ENCODE assay signal across 8 mouse cellular contexts in genomic region chr9:45828291-45828963, GRCm38 (mm10). TPM values are rescaled to one million over a fixed set of nuclear protein-coding genes. Genes with fewer than 3 reads are reported as not detected.
A peak's percentile ranks its signal among the peaks of the same experiment; 100 is the strongest.
DNase-seq lines count a peak whose midpoint lies in the region; ATAC-seq and TF ChIP-seq lines count a peak whose summit lies in the region.

Gene Cep164 (minus strand): TSS chr9:45828691.

- peak within 1 kb of the TSS; percentile 90 for H3K4me3 ChIP-seq in E14TG2a.4 (replicated peaks; ENCODE audit: low read length)
- peak within 1 kb of the TSS; percentile 81 for H3K4me3 ChIP-seq in forebrain, embryonic 12.5 days (replicated peaks)
- peak within 1 kb of the TSS; percentile 80 for H3K4me3 ChIP-seq in heart, postnatal 0 days (ENCODE audit: low read depth, low read length)
- H3K4me3 ChIP-seq in liver, embryonic 16.5 days (ENCODE audit: low read depth, low read length): peak within 1 kb of the TSS; percentile 84
- H3K4me3 ChIP-seq in neural tube, embryonic 13.5 days: peak within 1 kb of the TSS; percentile 64
- peak within 1 kb of the TSS; percentile 96 for H3K4me3 ChIP-seq in testis, adult 2 months (ENCODE audit: control insufficient read depth, low read depth, low read length)

- TF ChIP-seq POLR2A in testis, adult 2 months (IDR thresholded peaks at IDR 0.05; ENCODE audit: control insufficient read depth, low read depth, low read length): peak; percentile 61; the same call in 1 of the 2 replicates

- peak within 1 kb of the TSS; percentile 84 for H3K4me2 ChIP-seq in forebrain, embryonic 12.5 days
- peak within 1 kb of the TSS; percentile 73 for H3K4me2 ChIP-seq in heart, postnatal 0 days (ENCODE audit: low read depth, low read length)
- H3K4me2 ChIP-seq in liver, embryonic 16.5 days (ENCODE audit: low read depth, low read length): peak within 1 kb of the TSS; percentile 89
- H3K4me2 ChIP-seq in neural tube, embryonic 13.5 days: peak within 1 kb of the TSS; percentile 85

- peak; percentile 80 for DNase-seq in c-Kit-positive CD71-positive TER-119-positive erythroid progenitor cells, embryonic 14.5 days (ENCODE audit: low spot score)
- DNase-seq in heart, postnatal 0 days (ENCODE audit: low spot score): peak; percentile 93
- peak; percentile 87 to 92 for DNase-seq in kidney, postnatal 4 days

- no peak for TF ChIP-seq CTCF in E14TG2a.4 (conservative IDR thresholded peaks at IDR 0.05; ENCODE audit: low read length)
- no peak for TF ChIP-seq CTCF in heart, postnatal 0 days (IDR thresholded peaks at IDR 0.05; ENCODE audit: low read depth)
- TF ChIP-seq CTCF in testis, adult 2 months (IDR thresholded peaks at IDR 0.05; ENCODE audit: control insufficient read depth, insufficient read depth, insufficient replicate concordance, low read depth, low read length): no peak

- H3K4me1 ChIP-seq in E14TG2a.4 (replicated peaks; ENCODE audit: low read depth, low read length): peaks cover 21% of the 10 kb centered on the region
- H3K4me1 ChIP-seq in forebrain, embryonic 12.5 days: peaks cover 13% of the 10 kb centered on the region
- peaks cover 5% of the 10 kb centered on the region for H3K4me1 ChIP-seq in heart, postnatal 0 days (ENCODE audit: control insufficient read depth, insufficient read depth)
- peaks cover 9% of the 10 kb centered on the region for H3K4me1 ChIP-seq in liver, embryonic 16.5 days (ENCODE audit: control insufficient read depth, low read depth, low read length)
- H3K4me1 ChIP-seq in neural tube, embryonic 13.5 days (replicated peaks): peaks cover 15% of the 10 kb centered on the region
- H3K4me1 ChIP-seq in testis, adult 2 months (ENCODE audit: control insufficient read depth, insufficient read depth, low read length): peaks cover 11% of the 10 kb centered on the region

- no peaks in the 10 kb centered on the region for H3K27me3 ChIP-seq in E14TG2a.4 (ENCODE audit: insufficient read depth, low read length)
- H3K27me3 ChIP-seq in forebrain, embryonic 12.5 days: no peaks in the 10 kb centered on the region
- no peaks in the 10 kb centered on the region for H3K27me3 ChIP-seq in heart, postnatal 0 days (ENCODE audit: control insufficient read depth, insufficient read depth, low read length)
- H3K27me3 ChIP-seq in liver, embryonic 16.5 days (ENCODE audit: control insufficient read depth, insufficient read depth, low read depth, low read length): no peaks in the 10 kb centered on the region
- H3K27me3 ChIP-seq in neural tube, embryonic 13.5 days: no peaks in the 10 kb centered on the region
- no peaks in the 10 kb centered on the region for H3K27me3 ChIP-seq in testis, adult 2 months (ENCODE audit: control insufficient read depth, insufficient read depth, low read length)

- peak; percentile 97 for ATAC-seq in forebrain, embryonic 12.5 days (ENCODE audit: low FRiP score)
- peak; percentile 96 for ATAC-seq in heart, postnatal 0 days (ENCODE audit: insufficient read depth, low read depth)
- peak; percentile 98 for ATAC-seq in liver, embryonic 16.5 days (ENCODE audit: low read depth)
- peak; percentile 97 for ATAC-seq in neural tube, embryonic 13.5 days (ENCODE audit: low read depth)

- no peak for TF ChIP-seq EP300 in heart, postnatal 0 days (IDR thresholded peaks at IDR 0.05; ENCODE audit: low read depth)

- peak within 1 kb of the TSS; percentile 78 for H3K9ac ChIP-seq in forebrain, embryonic 12.5 days
- H3K9ac ChIP-seq in heart, postnatal 0 days (replicated peaks; ENCODE audit: low read depth, low read length): peak within 1 kb of the TSS; percentile 57
- peak within 1 kb of the TSS; percentile 70 for H3K9ac ChIP-seq in liver, embryonic 16.5 days (ENCODE audit: low read depth, low read length)
- H3K9ac ChIP-seq in neural tube, embryonic 13.5 days: peak within 1 kb of the TSS; percentile 76

- peak within 1 kb of the TSS; percentile 48 for H3K27ac ChIP-seq in forebrain, embryonic 12.5 days
- peak within 1 kb of the TSS; percentile 70 for H3K27ac ChIP-seq in heart, postnatal 0 days (ENCODE audit: low read depth)
- no peak within 1 kb of the TSS for H3K27ac ChIP-seq in liver, embryonic 16.5 days (ENCODE audit: low read length)
- peak within 1 kb of the TSS; percentile 54 for H3K27ac ChIP-seq in neural tube, embryonic 13.5 days (replicated peaks)
- H3K27ac ChIP-seq in testis, adult 2 months (ENCODE audit: control insufficient read depth, insufficient read depth, low read depth, low read length): peak within 1 kb of the TSS; percentile 80

- no peaks in the 10 kb centered on the region for H3K9me3 ChIP-seq in E14TG2a.4 (ENCODE audit: low read length)
- no peaks in the 10 kb centered on the region; the same call in 1 of the 2 replicates for H3K9me3 ChIP-seq in forebrain, embryonic 12.5 days
- no peaks in the 10 kb centered on the region for H3K9me3 ChIP-seq in heart, postnatal 0 days (replicated peaks; ENCODE audit: control insufficient read depth, low read length)
- H3K9me3 ChIP-seq in liver, embryonic 16.5 days (replicated peaks; ENCODE audit: control insufficient read depth, low read length): no peaks in the 10 kb centered on the region
- H3K9me3 ChIP-seq in neural tube, embryonic 13.5 days: no peaks in the 10 kb centered on the region

- H3K36me3 ChIP-seq in E14TG2a.4 (ENCODE audit: insufficient read depth, low read length): no peaks in the 10 kb centered on the region
- H3K36me3 ChIP-seq in forebrain, embryonic 12.5 days (replicated peaks): no peaks in the 10 kb centered on the region
- no peaks in the 10 kb centered on the region for H3K36me3 ChIP-seq in heart, postnatal 0 days (replicated peaks; ENCODE audit: control insufficient read depth, insufficient read depth, low read length)
- no peaks in the 10 kb centered on the region for H3K36me3 ChIP-seq in liver, embryonic 16.5 days (ENCODE audit: control insufficient read depth, insufficient read depth)
- H3K36me3 ChIP-seq in neural tube, embryonic 13.5 days: 0 out of 2 replicates have a peak, but pooled peaks cover 1% of the 10 kb centered on the region
- H3K36me3 ChIP-seq in testis, adult 2 months (ENCODE audit: control insufficient read depth, insufficient read depth, low read length): no peaks in the 10 kb centered on the region

- under 1% methylated on average over 31 of the region's 31 CpGs for WGBS in forebrain, embryonic 12.5 days
- WGBS in heart, postnatal 0 days: under 1% methylated on average over 31 of the region's 31 CpGs
- WGBS in liver, embryonic 16.5 days (ENCODE audit: insufficient replicate concordance): under 1% methylated on average over 31 of the region's 31 CpGs
- WGBS in neural tube, embryonic 13.5 days: under 1% methylated on average over 31 of the region's 31 CpGs

RNA-seq across cellular contexts. Expression of gene Cep164, which starts in this region (rescaled TPM):
- polyA plus RNA-seq in forebrain, embryonic 12.5 days (2016; fragmentation: Nextera tagmentation; extraction: Ambion mirVana): 16.3 and 17.7 TPM in 2 replicates
- 15.7 and 29.8 TPM in 2 replicates for total RNA-seq in heart, postnatal 0 days (2014; rRNA removed; ENCODE audit: low replicate concordance)
- 7.0 and 9.4 TPM in 2 replicates for polyA plus RNA-seq in heart, postnatal 0 days (2015; fragmentation: Nextera tagmentation; extraction: Ambion mirVana)
- 5.3 and 5.4 TPM in 2 replicates for polyA plus RNA-seq in liver, embryonic 16.5 days (2015; fragmentation: Nextera tagmentation; extraction: Ambion mirVana)
- polyA plus RNA-seq in neural tube, embryonic 13.5 days (2015; fragmentation: Nextera tagmentation; extraction: Ambion mirVana): 13.8 and 15.2 TPM in 2 replicates
- polyA plus RNA-seq in testis, adult 2 months (2012; rRNA removed): 64.5 and 69.5 TPM in 2 replicates
